Mouse (Mus musculus): ENCODE measurements around the gene Gm6526.
"Not testable (repeated sequence)": the region's sequence is repeated elsewhere in the genome, so short reads cannot be mapped to it uniquely, and the experiment has no call there.

The Gm6526 gene

GRCm38 (mm10) chr14:43747566-43747965 is at the start of gene Gm6526:
Gm6526 (plus strand) TSS chr14:43747866.
- not testable (repeated sequence) for DNase-seq

- not testable (repeated sequence) for DNase-seq
Measured at GRCm38 (mm10) chr14:43727385-43727784, 20.3 kb upstream of the Gm6526 start, which contains the start of gene Gm16506. Gm16506 (minus strand) TSS chr14:43727485.

GRCm38 (mm10) chr14:43784645-43785044 is 37.0 kb downstream of the Gm6526 start, which contains the start of gene Gm8180:
Gm8180 (minus strand) TSS chr14:43784745.
- not testable (repeated sequence) for DNase-seq

GRCm38 (mm10) chr14:43793811-43794210 is 46.1 kb downstream of the Gm6526 start:
- not testable (repeated sequence) for DNase-seq

GRCm38 (mm10) chr14:43796069-43796904 is 48.6 kb downstream of the Gm6526 start:
- DNase-seq = no peak

GRCm38 (mm10) chr14:43796905-43797470 is 49.3 kb downstream of the Gm6526 start:
- DNase-seq = not testable (repeated sequence)

GRCm38 (mm10) chr14:43804435-43804834 is 56.8 kb downstream of the Gm6526 start:
- DNase-seq = not testable (repeated sequence)
